Mouse (Mus musculus) forebrain, embryonic 11.5 days (tissue): ENCODE measurements around the gene Prdx1. TPM values are rescaled to one million over a fixed set of nuclear protein-coding genes. Genes with fewer than 3 reads are reported as not detected.
"Not testable (repeated sequence)": the region's sequence is repeated elsewhere in the genome, so short reads cannot be mapped to it uniquely, and the experiment has no call there.

Source experiments
- ATAC-seq: fragments of 200-750 bp; cut with Nextera tagmentation; replicated peaks from 2 replicates; pipeline ENCODE4 v1.8.0; 2017; ENCODE audit warnings: moderate TSS enrichment; ENCODE audit not compliant: low FRiP score
- DNase-seq: peaks from one replicate; pipeline ENCODE4 v3.0.0-alpha.2; 2017; ENCODE audit warnings: low spot score
- H3K27ac ChIP-seq: fragments of 300-500 bp; sonication (generic); 2 replicates; pipeline ENCODE4 v1.5.1; 2014; ENCODE audit warnings: low read depth, low read length
- H3K27me3 ChIP-seq: fragments of 300-500 bp; sonication (generic); 2 replicates; pipeline ENCODE4 v1.6.1; 2014; ENCODE audit warnings: mild to moderate bottlenecking, low read length, mixed read lengths; ENCODE audit not compliant: control insufficient read depth, insufficient read depth
- H3K36me3 ChIP-seq: fragments of 300-500 bp; sonication (generic); 2 replicates; pipeline ENCODE4 v1.6.1; 2014; ENCODE audit warnings: mild to moderate bottlenecking, low read length, moderate library complexity, mixed read lengths; ENCODE audit not compliant: control insufficient read depth, insufficient read depth
- H3K4me1 ChIP-seq: fragments of 300-500 bp; sonication (generic); replicated peaks from 2 replicates; pipeline ENCODE4 v1.6.1; 2014; ENCODE audit warnings: low read length, mixed read lengths; ENCODE audit not compliant: control insufficient read depth, insufficient read depth
- H3K4me2 ChIP-seq: fragments of 300-500 bp; sonication (generic); 2 replicates; pipeline ENCODE4 v1.6.1; 2014; ENCODE audit warnings: low read depth, mild to moderate bottlenecking, low read length, moderate library complexity, mixed read lengths; ENCODE audit not compliant: severe bottlenecking
- H3K4me3 ChIP-seq: fragments of 300-500 bp; sonication (generic); 2 replicates; pipeline ENCODE4 v1.5.1; 2014; ENCODE audit warnings: low read depth, low read length
- H3K9ac ChIP-seq: fragments of 300-500 bp; sonication (generic); 2 replicates; pipeline ENCODE4 v1.6.1; 2014; ENCODE audit warnings: low read length
- H3K9me3 ChIP-seq: fragments of 300-500 bp; sonication (generic); 2 replicates; pipeline ENCODE4 v1.6.1; 2016; ENCODE audit warnings: low read length, mixed read lengths; ENCODE audit not compliant: control insufficient read depth
- WGBS: fragments of 180-500 bp; shearing (Covaris S2); extraction: QIAGEN DNeasy Blood & Tissue Kit; methylation state at CpG from one replicate; pipeline ENCODE4 v1.1.7; 2014; 5-methylcytosine and 5-hydroxymethylcytosine counted together
- polyA plus RNA-seq: library from polyadenylated mRNA; unstranded; fragments of >200 nt; fragmentation: Nextera tagmentation; extraction: Ambion mirVana; gene quantifications from 2 replicates; pipeline ENCODE4 v1.2.1, GENCODE M21; 2014

The Prdx1 gene
- polyA plus RNA-seq, 1 experiment from 2014 or later, result 1,079 TPM

GRCm38 (mm10) chr4:116666625-116667024 is 18.7 kb upstream of the Prdx1 start:
- no peak overlapping the region for H3K9ac ChIP-seq
- no peak for ATAC-seq

GRCm38 (mm10) chr4:116668145-116668544 is 17.2 kb upstream of the Prdx1 start:
- Histone ChIP-seq H3K4me2 (no peak overlapping the region), H3K9me3 (no peaks in the 10 kb centered on the region), H3K36me3 (no peaks in the 10 kb centered on the region), H3K4me3 (no peak overlapping the region), H3K4me1 (no peaks in the 10 kb centered on the region), H3K27me3 (no peaks in the 10 kb centered on the region), H3K27ac (no peak overlapping the region), H3K9ac (no peak overlapping the region)
- 67% methylated on average over 3 of the region's 3 CpGs for WGBS
- ATAC-seq, result no peak
- no peak for DNase-seq

More at GRCm38 (mm10) chr4:116666625-116667024, 18.7 kb upstream of the Prdx1 start:
- no peak for DNase-seq
- Histone ChIP-seq H3K4me2 (no peak overlapping the region), H3K27ac (no peak overlapping the region), H3K4me1 (no peaks in the 10 kb centered on the region), H3K27me3 (no peaks in the 10 kb centered on the region), H3K9me3 (no peaks in the 10 kb centered on the region), H3K36me3 (no peaks in the 10 kb centered on the region), H3K4me3 (no peak overlapping the region)
- WGBS, result 73% methylated on average over 4 of the region's 4 CpGs

- Histone ChIP-seq H3K4me3 (no peak overlapping the region), H3K9ac (no peak overlapping the region), H3K27me3 (no peaks in the 10 kb centered on the region), H3K4me2 (no peak overlapping the region), H3K4me1 (no peaks in the 10 kb centered on the region), H3K9me3 (no peaks in the 10 kb centered on the region), H3K27ac (no peak overlapping the region), H3K36me3 (no peaks in the 10 kb centered on the region)
- DNase-seq, result no peak
- WGBS, result 70% methylated on average over 2 of the region's 2 CpGs
- no peak for ATAC-seq
These were observed 16.1 kb upstream of the Prdx1 start for GRCm38 (mm10) chr4:116669291-116669690.

- H3K4me2 ChIP-seq, result no peak overlapping the region
- H3K4me3 ChIP-seq, result no peak overlapping the region
- no peak overlapping the region for H3K9ac ChIP-seq
- no peaks in the 10 kb centered on the region for H3K4me1 ChIP-seq
- DNase-seq (no peak), ATAC-seq (no peak)
- no peaks in the 10 kb centered on the region for H3K36me3 ChIP-seq
- no peaks in the 10 kb centered on the region for H3K27me3 ChIP-seq
- no peak overlapping the region for H3K27ac ChIP-seq
- H3K9me3 ChIP-seq, result no peaks in the 10 kb centered on the region
- 70% methylated on average over 2 of the region's 2 CpGs for WGBS
These were observed 12.6 kb upstream of the Prdx1 start for GRCm38 (mm10) chr4:116672785-116673184.

- not testable (repeated sequence) for H3K4me1 ChIP-seq, H3K27ac ChIP-seq, H3K36me3 ChIP-seq, H3K4me3 ChIP-seq, DNase-seq, H3K9ac ChIP-seq, H3K4me2 ChIP-seq, H3K27me3 ChIP-seq, ATAC-seq, H3K9me3 ChIP-seq
- 93% methylated on average over 6 of the region's 6 CpGs for WGBS
These were observed 10.6 kb upstream of the Prdx1 start for GRCm38 (mm10) chr4:116674761-116675160.

- H3K4me1 ChIP-seq, result no peaks in the 10 kb centered on the region
- no peak overlapping the region for H3K4me3 ChIP-seq
- H3K36me3 ChIP-seq, result no peaks in the 10 kb centered on the region
- no peak overlapping the region for H3K4me2 ChIP-seq
- no peak for ATAC-seq
- WGBS, result 89% methylated on average over 3 of the region's 3 CpGs
- no peaks in the 10 kb centered on the region for H3K9me3 ChIP-seq
- no peak overlapping the region for H3K27ac ChIP-seq
- H3K27me3 ChIP-seq, result no peaks in the 10 kb centered on the region
- no peak overlapping the region for H3K9ac ChIP-seq
- DNase-seq, result no peak
These were observed 9.3 kb upstream of the Prdx1 start for GRCm38 (mm10) chr4:116676027-116676426.

- DNase-seq, result no peak
- no peaks in the 10 kb centered on the region for H3K27me3 ChIP-seq
These were observed 7.5 kb upstream of the Prdx1 start for GRCm38 (mm10) chr4:116677808-116678207.

GRCm38 (mm10) chr4:116679141-116679540 is 6.2 kb upstream of the Prdx1 start:
- H3K4me3 ChIP-seq, result no peak overlapping the region
- H3K36me3 ChIP-seq, result no peaks in the 10 kb centered on the region
- ATAC-seq (no peak), DNase-seq (no peak)
- H3K4me2 ChIP-seq, result no peak overlapping the region
- H3K9me3 ChIP-seq, result no peaks in the 10 kb centered on the region
- 74% methylated on average over 5 of the region's 5 CpGs for whole genome bisulfite sequencing
- H3K27ac ChIP-seq, result no peak overlapping the region
- H3K4me1 ChIP-seq, result no peaks in the 10 kb centered on the region
- H3K27me3 ChIP-seq, result no peaks in the 10 kb centered on the region
- no peak overlapping the region for H3K9ac ChIP-seq

More at GRCm38 (mm10) chr4:116677808-116678207, 7.5 kb upstream of the Prdx1 start:
- 84% methylated on average over 1 of the region's 1 CpGs for WGBS
- no peak overlapping the region for H3K27ac ChIP-seq
- no peaks in the 10 kb centered on the region for H3K36me3 ChIP-seq
- H3K4me1 ChIP-seq, result no peaks in the 10 kb centered on the region
- no peak overlapping the region for H3K4me3 ChIP-seq
- no peaks in the 10 kb centered on the region for H3K9me3 ChIP-seq
- H3K4me2 ChIP-seq, result no peak overlapping the region
- no peak for ATAC-seq
- no peak overlapping the region for H3K9ac ChIP-seq

GRCm38 (mm10) chr4:116680521-116680920 is 4.8 kb upstream of the Prdx1 start:
- 91% methylated on average over 4 of the region's 4 CpGs for WGBS
- ATAC-seq, H3K36me3 ChIP-seq, DNase-seq, H3K27me3 ChIP-seq, H3K4me3 ChIP-seq, H3K9me3 ChIP-seq, H3K9ac ChIP-seq, H3K27ac ChIP-seq, H3K4me1 ChIP-seq, H3K4me2 ChIP-seq: not testable (repeated sequence)
